Comparison of ENCODE assay signal across 8 mouse cellular contexts in the genomic region with DNA sequence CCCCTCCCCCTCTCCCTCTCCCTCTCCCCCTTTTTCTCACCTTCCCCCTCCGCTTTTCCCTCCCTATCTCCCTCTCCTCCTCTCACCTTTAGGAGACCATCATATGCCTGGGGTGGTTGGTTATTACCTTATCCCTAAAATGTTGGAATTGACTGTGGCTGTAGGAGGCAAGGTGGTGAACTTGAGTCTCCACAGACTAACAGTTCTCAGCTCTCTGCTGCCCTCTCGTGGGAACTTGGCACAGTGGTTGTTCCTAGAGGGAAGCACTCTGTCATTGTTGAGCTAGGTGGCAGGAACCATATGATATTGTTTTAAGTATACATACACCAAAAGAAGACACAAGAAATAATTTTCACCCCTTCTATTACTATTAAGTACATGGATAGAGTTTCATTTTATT.
A peak's percentile ranks its signal among the peaks of the same experiment; 100 is the strongest.
DNase-seq lines count a peak whose midpoint lies in the region.

No protein-coding gene starts in this region.

- intact Hi-C loops in left cerebral cortex, postnatal 4 days (cut with DNase I), result loop anchor here (10.0 kb wide), 1 partner anchor 312 kb away; no protein-coding TSS in a partner anchor

- DNase-seq in spleen, postnatal 10 days (ENCODE audit: low spot score in 2 of 2), result peak; percentile 7 to 52
- no peak for DNase-seq in spleen, postnatal 36 days (ENCODE audit: low spot score in 2 of 2)
- peak; percentile 33 for DNase-seq in cerebellum, adult 8-10 months
- peak; percentile 29 to 76 for DNase-seq in frontal cortex, postnatal 10 days (ENCODE audit: low spot score in 2 of 2)
- peak; percentile 61 for DNase-seq in kidney, adult 18-20 months
- peak; percentile 91 for DNase-seq in left cerebral cortex, postnatal 4 days
- DNase-seq in naive thymus-derived CD4-positive, alpha-beta T cell, adult 2 months (ENCODE audit: low read depth), result peak; percentile 3
- peak; percentile 30 for DNase-seq in thymus, postnatal 14 days

Comparison
In these comparisons a context has a peak if more than half of its experiments do, and no peak if none do; other contexts are left out.
1. DNase-seq: peak in spleen, postnatal 10 days (2 of 2), cerebellum, adult 8-10 months (single experiment), frontal cortex, postnatal 10 days (2 of 2), kidney, adult 18-20 months (single experiment), left cerebral cortex, postnatal 4 days (single experiment), naive thymus-derived CD4-positive, alpha-beta T cell, adult 2 months (single experiment) and thymus, postnatal 14 days (single experiment); none in spleen, postnatal 36 days (0 of 2).